Mouse (Mus musculus) stomach, postnatal 0 days (tissue): Measurements from ENCODE around the gene Ptpro. TPM values are rescaled to one million over a fixed set of nuclear protein-coding genes. Genes with fewer than 3 reads are reported as not detected.

Experiments used
- ATAC-seq: fragments of 200-750 bp; cut with Nextera tagmentation; 2 replicates; pipeline ENCODE4 v1.8.0; 2017; ENCODE audit not compliant: low FRiP score, low TSS enrichment
- DNase-seq: peaks from one replicate; pipeline ENCODE4 v3.0.0-alpha.2; 2016; ENCODE audit warnings: low spot score
- H3K27ac ChIP-seq: fragments of 300-500 bp; sonication (generic); replicated peaks from 2 replicates; pipeline ENCODE4 v1.5.1; 2014; ENCODE audit warnings: mild to moderate bottlenecking, control low read depth
- H3K27me3 ChIP-seq: fragments of 300-500 bp; sonication (generic); 2 replicates; pipeline ENCODE4 v1.6.1; 2014; ENCODE audit warnings: low read length; ENCODE audit not compliant: control insufficient read depth, insufficient read depth
- H3K36me3 ChIP-seq: fragments of 300-500 bp; sonication (generic); 2 replicates; pipeline ENCODE4 v1.6.1; 2014; ENCODE audit warnings: low read length, mixed read lengths; ENCODE audit not compliant: control insufficient read depth, insufficient read depth
- H3K4me1 ChIP-seq: fragments of 300-500 bp; sonication (generic); replicated peaks from 2 replicates; pipeline ENCODE4 v1.6.1; 2014; ENCODE audit warnings: antibody characterized with exemption; ENCODE audit not compliant: control insufficient read depth, insufficient read depth
- H3K4me2 ChIP-seq: fragments of 300-500 bp; sonication (generic); replicated peaks from 2 replicates; pipeline ENCODE4 v1.6.1; 2014; ENCODE audit warnings: low read depth, mild to moderate bottlenecking, control low read depth, moderate library complexity
- H3K4me3 ChIP-seq: fragments of 300-500 bp; sonication (generic); 2 replicates; pipeline ENCODE4 v1.5.1; 2014; ENCODE audit warnings: low read depth, low read length, control low read depth
- H3K9ac ChIP-seq: fragments of 300-500 bp; sonication (generic); 2 replicates; pipeline ENCODE4 v1.6.1; 2014; ENCODE audit warnings: mild to moderate bottlenecking, low read length, control low read depth, mixed read lengths
- H3K9me3 ChIP-seq: fragments of 300-500 bp; sonication (generic); 2 replicates; pipeline ENCODE4 v1.6.1; 2016; ENCODE audit warnings: low read length; ENCODE audit not compliant: control insufficient read depth
- CTCF ChIP-seq: IDR thresholded peaks from 2 replicates; pipeline ENCODE4 v1.5.1; 2016; ENCODE audit warnings: antibody characterized with exemption, low read depth, mild to moderate bottlenecking, moderate library complexity
- EP300 ChIP-seq: optimal IDR thresholded peaks from 2 replicates; pipeline ENCODE3; 2016; ENCODE audit warnings: antibody characterized with exemption
- WGBS: fragments of 180-500 bp; shearing (Covaris S2); extraction: QIAGEN DNeasy Blood & Tissue Kit; methylation state at CpG from one replicate; pipeline ENCODE4 v1.1.7; 2014; 5-methylcytosine and 5-hydroxymethylcytosine counted together
- polyA plus RNA-seq: library from polyadenylated mRNA; unstranded; fragments of >200 nt; fragmentation: Nextera tagmentation; extraction: Ambion mirVana; gene quantifications from 2 replicates; pipeline ENCODE4 v1.2.1, GENCODE M21; 2015

Ptpro gene
- polyA plus RNA-seq, 1 experiment from 2014 or later, result 2.4 TPM

GRCm38 (mm10) chr6:137482891-137483290, 230.8 kb downstream of the Ptpro start:
- 85% methylated on average over 7 of the region's 7 CpGs for WGBS
- Histone ChIP-seq H3K4me2 (no peak overlapping the region), H3K36me3 (0 out of 2 replicates have a peak, but pooled peaks cover 3% of the 10 kb centered on the region), H3K9me3 (no peaks in the 10 kb centered on the region), H3K4me3 (no peak overlapping the region), H3K9ac (no peak overlapping the region), H3K27ac (no peak overlapping the region), H3K27me3 (no peaks in the 10 kb centered on the region), H3K4me1 (no peaks in the 10 kb centered on the region)
- TF ChIP-seq EP300 (no peak), CTCF (no peak)
- no peak for ATAC-seq
- DNase-seq, result no peak

- no peak overlapping the region for H3K4me3 ChIP-seq
- WGBS, result 49% methylated on average over 6 of the region's 6 CpGs
- H3K27ac ChIP-seq, result no peak overlapping the region
- no peak overlapping the region for H3K9ac ChIP-seq
- no peak for TF ChIP-seq CTCF
- TF ChIP-seq EP300, result no peak
- no peak overlapping the region for H3K4me2 ChIP-seq
- no peak for DNase-seq
- no peaks in the 10 kb centered on the region for H3K27me3 ChIP-seq
- ATAC-seq, result no peak
- no peaks in the 10 kb centered on the region for H3K9me3 ChIP-seq
- no peaks in the 10 kb centered on the region for H3K36me3 ChIP-seq
- H3K4me1 ChIP-seq, result no peaks in the 10 kb centered on the region
Observed at GRCm38 (mm10) chr6:137487443-137487842, 235.3 kb downstream of the Ptpro start.

GRCm38 (mm10) chr6:137490115-137490514, 238.0 kb downstream of the Ptpro start:
- Histone ChIP-seq H3K9me3 (no peaks in the 10 kb centered on the region), H3K4me2 (no peak overlapping the region), H3K9ac (no peak overlapping the region), H3K27me3 (no peaks in the 10 kb centered on the region), H3K4me1 (no peaks in the 10 kb centered on the region), H3K36me3 (no peaks in the 10 kb centered on the region), H3K27ac (no peak overlapping the region), H3K4me3 (no peak overlapping the region)
- ATAC-seq (no peak), DNase-seq (no peak)
- WGBS, result 89% methylated on average over 14 of the region's 14 CpGs
- TF ChIP-seq CTCF (no peak), EP300 (no peak)

- no peak for TF ChIP-seq CTCF
- TF ChIP-seq EP300, result no peak
- H3K9me3 ChIP-seq, result no peaks in the 10 kb centered on the region
- H3K36me3 ChIP-seq, result no peaks in the 10 kb centered on the region
- DNase-seq (no peak), ATAC-seq (no peak)
- no peak overlapping the region for H3K4me2 ChIP-seq
- H3K27ac ChIP-seq, result no peak overlapping the region
- H3K4me1 ChIP-seq, result no peaks in the 10 kb centered on the region
- no peak overlapping the region for H3K9ac ChIP-seq
- WGBS, result 55% methylated on average over 2 of the region's 2 CpGs
- no peak overlapping the region for H3K4me3 ChIP-seq
- H3K27me3 ChIP-seq, result no peaks in the 10 kb centered on the region
Observed at GRCm38 (mm10) chr6:137491659-137492058, 239.5 kb downstream of the Ptpro start.

DNA sequence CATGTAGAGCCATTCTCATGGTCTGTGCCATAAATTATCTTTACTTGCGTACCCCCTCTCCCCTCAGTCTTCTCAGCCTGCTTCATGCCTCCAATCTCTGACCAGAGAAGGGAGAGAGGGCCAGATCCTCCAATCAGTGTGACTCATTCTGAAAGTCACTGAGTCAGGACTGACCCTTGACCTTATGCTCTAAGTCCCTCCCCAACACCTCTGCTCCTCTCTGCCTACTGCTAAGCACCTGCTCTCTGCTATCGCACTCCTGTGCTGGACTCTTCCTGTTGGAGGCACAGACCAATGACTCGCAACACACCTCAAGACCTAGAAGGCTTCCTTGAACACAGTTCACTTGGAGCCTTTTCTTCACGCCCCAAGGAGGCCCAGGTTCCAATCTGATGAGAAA, 240.5 kb downstream of the Ptpro start:
- Histone ChIP-seq H3K27me3 (no peaks in the 10 kb centered on the region), H3K9ac (no peak overlapping the region), H3K27ac (no peak overlapping the region), H3K4me1 (no peaks in the 10 kb centered on the region), H3K4me3 (no peak overlapping the region), H3K4me2 (no peak overlapping the region), H3K9me3 (no peaks in the 10 kb centered on the region), H3K36me3 (no peaks in the 10 kb centered on the region)
- 84% methylated on average over 4 of the region's 4 CpGs for WGBS
- ATAC-seq, result peak; percentile 70
- DNase-seq, result no peak
- TF ChIP-seq EP300, result no peak
- TF ChIP-seq CTCF, result no peak

DNA sequence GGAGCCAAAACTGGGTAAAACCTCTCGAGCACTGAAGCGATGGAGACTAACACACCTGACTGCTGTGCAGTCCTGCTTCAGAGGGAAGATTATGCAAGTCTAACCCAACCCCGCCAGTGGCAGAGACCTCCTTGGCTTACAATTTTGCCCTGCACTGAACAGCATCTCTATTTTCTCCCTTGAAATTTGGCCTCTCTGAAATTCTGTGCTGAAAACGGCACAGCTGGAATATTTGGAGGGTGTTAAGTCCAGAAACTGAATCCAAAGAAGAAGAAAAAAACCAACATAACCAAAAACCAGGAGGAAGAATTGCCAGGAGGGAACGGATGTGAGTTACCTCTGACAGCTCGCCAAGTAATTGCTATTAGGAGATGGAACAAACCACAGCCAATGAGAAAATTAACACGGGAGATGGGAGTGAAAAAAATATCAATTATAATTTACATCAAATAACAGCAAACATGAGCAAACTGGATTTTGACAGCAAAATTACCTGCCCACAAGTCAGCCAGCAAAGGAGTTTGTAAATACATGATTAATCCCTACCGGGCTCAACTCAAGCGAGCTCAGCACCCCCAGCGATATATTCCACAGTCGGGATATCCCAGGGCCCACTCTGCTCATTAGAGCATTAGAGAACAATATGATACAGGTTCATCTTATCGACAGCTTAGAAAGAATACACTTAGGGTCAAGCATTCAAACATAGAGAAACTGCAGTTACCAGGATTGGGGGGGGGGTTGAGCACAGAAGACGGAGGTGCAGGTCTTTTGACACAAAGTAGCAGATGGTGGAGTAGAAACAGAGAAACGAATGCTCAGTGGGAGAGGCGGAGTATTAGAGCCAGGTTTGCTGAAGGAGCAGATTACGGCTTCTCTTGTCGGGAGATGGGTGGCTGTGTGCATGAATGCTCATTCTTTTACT, 241.4 kb downstream of the Ptpro start:
- no peaks in the 10 kb centered on the region for H3K9me3 ChIP-seq
- no peaks in the 10 kb centered on the region for H3K36me3 ChIP-seq
- ATAC-seq, result no peak
- no peak overlapping the region for H3K4me3 ChIP-seq
- H3K9ac ChIP-seq, result no peak overlapping the region
- no peaks in the 10 kb centered on the region for H3K4me1 ChIP-seq
- no peak for DNase-seq
- no peak for TF ChIP-seq EP300
- TF ChIP-seq CTCF, result no peak
- no peaks in the 10 kb centered on the region for H3K27me3 ChIP-seq
- H3K4me2 ChIP-seq, result no peak overlapping the region
- H3K27ac ChIP-seq, result no peak overlapping the region
- WGBS, result 78% methylated on average over 17 of the region's 17 CpGs
